Mouse (Mus musculus) ES-E14 (cell line): ENCODE measurements around the gene Mrpl35.

Experiments used
- CHD2 ChIP-seq: IDR thresholded peaks from 2 replicates; pipeline ENCODE4 v1.6.1; 2014; ENCODE audit warnings: mild to moderate bottlenecking, low read depth, low read length, inconsistent platforms
- HCFC1 ChIP-seq: IDR thresholded peaks from 2 replicates; pipeline ENCODE4 v1.6.1; 2012; ENCODE audit warnings: low read length, inconsistent platforms, borderline replicate concordance; ENCODE audit not compliant: insufficient read depth
- MAFK ChIP-seq: IDR thresholded peaks from 2 replicates; pipeline ENCODE4 v1.6.1; 2014; ENCODE audit warnings: mild to moderate bottlenecking, low read depth, low read length, inconsistent platforms; ENCODE audit not compliant: insufficient read depth
- ZNF384 ChIP-seq: IDR thresholded peaks from 2 replicates; pipeline ENCODE4 v1.6.1; 2012; ENCODE audit warnings: low read depth, low read length, inconsistent platforms

GRCm38 (mm10) chr6:71770856-71771255 lies 55.9 kb downstream of the Mrpl35 start:
- TF ChIP-seq CHD2 (no peak), MAFK (no peak), ZNF384 (no peak), HCFC1 (no peak)
